Mouse (Mus musculus): ENCODE data around the gene Elp5.

GRCm38 (mm10) chr11:69956218-69956617 lies 26.1 kb downstream of the Elp5 start:
- TF ChIP-seq POLR2A (IDR thresholded peaks at IDR 0.05; ENCODE audit: low read depth, low read length) (no peak), CTCF (IDR thresholded peaks at IDR 0.05; ENCODE audit: extremely low read depth, insufficient read length, insufficient replicate concordance, low read depth, low read length) (no peak)
